Mouse (Mus musculus): ENCODE data around the gene Gm45713. TPM values are rescaled to one million over a fixed set of nuclear protein-coding genes. Genes with fewer than 3 reads are reported as not detected.

The Gm45713 gene
- polyA plus RNA-seq, 1 experiment from 2014 or later, result not detected

MicroRNAs encoded within 50 kb of the gene (microRNA counts, 519-probe panel; counts per million panel counts)
- microRNA mmu-miR-150, result 3,284 counts per million, percentile 72 among the panel's probes with 10 or more counts

Small RNAs within 50 kb of the gene (microRNA-seq; reads per million reads assigned to microRNA genes)
- gene Mir150 (17.0 reads per million, percentile 28 among the genes with 10 or more reads in this experiment), gene Mir5121 (16.6 reads per million, percentile 28 among the genes with 10 or more reads in this experiment), gene Mir7055 (not detected)

Other genes with a start within 250 kb of the Gm45713 start
- gene Med25, start 243.5 kb downstream of the Gm45713 start, polyA plus RNA-seq (2016; fragmentation: Nextera tagmentation; extraction: Ambion mirVana), result 156 and 158 TPM in 2 replicates
- gene Fuz, start 240.2 kb downstream of the Gm45713 start, polyA plus RNA-seq (2016; fragmentation: Nextera tagmentation; extraction: Ambion mirVana), result 17.7 and 19.1 TPM in 2 replicates
- gene Ap2a1, start 206.7 kb downstream of the Gm45713 start, polyA plus RNA-seq (2016; fragmentation: Nextera tagmentation; extraction: Ambion mirVana), result 97.9 and 100 TPM in 2 replicates
- 0.14 TPM in 1 of 2 replicates, not detected in the other for gene Tsks, start 193.0 kb downstream of the Gm45713 start, polyA plus RNA-seq (2016; fragmentation: Nextera tagmentation; extraction: Ambion mirVana)
- gene Cpt1c, start 161.4 kb downstream of the Gm45713 start, polyA plus RNA-seq (2016; fragmentation: Nextera tagmentation; extraction: Ambion mirVana), result 39.7 and 44.1 TPM in 2 replicates
- gene Prmt1, start 149.7 kb downstream of the Gm45713 start, polyA plus RNA-seq (2016; fragmentation: Nextera tagmentation; extraction: Ambion mirVana), result 595 and 646 TPM in 2 replicates
- gene Irf3, start 138.6 kb downstream of the Gm45713 start, polyA plus RNA-seq (2016; fragmentation: Nextera tagmentation; extraction: Ambion mirVana), result 71.0 and 73.4 TPM in 2 replicates
- 41.1 and 42.9 TPM in 2 replicates for gene Bcl2l12, start 137.5 kb downstream of the Gm45713 start, polyA plus RNA-seq (2016; fragmentation: Nextera tagmentation; extraction: Ambion mirVana)
- gene Scaf1, start 119.9 kb downstream of the Gm45713 start, polyA plus RNA-seq (2016; fragmentation: Nextera tagmentation; extraction: Ambion mirVana), result 47.2 and 47.3 TPM in 2 replicates
- 16.8 and 18.4 TPM in 2 replicates for gene Rras, start 118.3 kb downstream of the Gm45713 start, polyA plus RNA-seq (2016; fragmentation: Nextera tagmentation; extraction: Ambion mirVana)
- gene Prr12, start 83.3 kb downstream of the Gm45713 start, polyA plus RNA-seq (2016; fragmentation: Nextera tagmentation; extraction: Ambion mirVana), result 11.8 and 14.0 TPM in 2 replicates
- 56.5 and 63.0 TPM in 2 replicates for gene Nosip, start 73.8 kb downstream of the Gm45713 start, polyA plus RNA-seq (2016; fragmentation: Nextera tagmentation; extraction: Ambion mirVana)
- 15.2 and 17.9 TPM in 2 replicates for gene Prrg2, start 73.6 kb downstream of the Gm45713 start, polyA plus RNA-seq (2016; fragmentation: Nextera tagmentation; extraction: Ambion mirVana)
- gene Rcn3, start 44.0 kb downstream of the Gm45713 start, polyA plus RNA-seq (2016; fragmentation: Nextera tagmentation; extraction: Ambion mirVana), result 125 and 139 TPM in 2 replicates
- 14.1 and 15.7 TPM in 2 replicates for gene Fcgrt, start 32.4 kb downstream of the Gm45713 start, polyA plus RNA-seq (2016; fragmentation: Nextera tagmentation; extraction: Ambion mirVana)
- gene Rps11, start 11.8 kb downstream of the Gm45713 start, polyA plus RNA-seq (2016; fragmentation: Nextera tagmentation; extraction: Ambion mirVana), result 1,089 and 1,117 TPM in 2 replicates
- gene Rpl13a, start 7.5 kb downstream of the Gm45713 start, polyA plus RNA-seq (2016; fragmentation: Nextera tagmentation; extraction: Ambion mirVana), result 974 and 1,017 TPM in 2 replicates
- 1.0 and 1.3 TPM in 2 replicates for gene Flt3l, start 201 bp upstream of the Gm45713 start, polyA plus RNA-seq (2016; fragmentation: Nextera tagmentation; extraction: Ambion mirVana)
- gene Pih1d1, start 18.1 kb upstream of the Gm45713 start, polyA plus RNA-seq (2016; fragmentation: Nextera tagmentation; extraction: Ambion mirVana), result 90.2 and 94.0 TPM in 2 replicates
- 37.8 and 42.4 TPM in 2 replicates for gene Aldh16a1, start 18.4 kb upstream of the Gm45713 start, polyA plus RNA-seq (2016; fragmentation: Nextera tagmentation; extraction: Ambion mirVana)
- gene Slc17a7, start 27.7 kb upstream of the Gm45713 start, polyA plus RNA-seq (2016; fragmentation: Nextera tagmentation; extraction: Ambion mirVana), result 2.0 and 2.6 TPM in 2 replicates
- not detected in 2 replicates for gene Gfy, start 43.3 kb upstream of the Gm45713 start, polyA plus RNA-seq (2016; fragmentation: Nextera tagmentation; extraction: Ambion mirVana)
- not detected in 2 replicates for gene Pth2, start 44.8 kb upstream of the Gm45713 start, polyA plus RNA-seq (2016; fragmentation: Nextera tagmentation; extraction: Ambion mirVana)
- 0.42 and 0.74 TPM in 2 replicates for gene Ccdc155, start 68.7 kb upstream of the Gm45713 start, polyA plus RNA-seq (2016; fragmentation: Nextera tagmentation; extraction: Ambion mirVana)
- 7.5 and 7.6 TPM in 2 replicates for gene Dkkl1, start 75.9 kb upstream of the Gm45713 start, polyA plus RNA-seq (2016; fragmentation: Nextera tagmentation; extraction: Ambion mirVana)
- gene Tead2, start 79.5 kb upstream of the Gm45713 start, polyA plus RNA-seq (2016; fragmentation: Nextera tagmentation; extraction: Ambion mirVana), result 173 and 178 TPM in 2 replicates
- 1.1 and 1.2 TPM in 2 replicates for gene Cd37, start 102.9 kb upstream of the Gm45713 start, polyA plus RNA-seq (2016; fragmentation: Nextera tagmentation; extraction: Ambion mirVana)
- 0.20 TPM in 1 of 2 replicates, not detected in the other for gene Slc6a16, start 104.9 kb upstream of the Gm45713 start, polyA plus RNA-seq (2016; fragmentation: Nextera tagmentation; extraction: Ambion mirVana)
- gene Slc6a21, start 141.3 kb upstream of the Gm45713 start, polyA plus RNA-seq (2016; fragmentation: Nextera tagmentation; extraction: Ambion mirVana), result not detected in 2 replicates
- gene Trpm4, start 197.5 kb upstream of the Gm45713 start, polyA plus RNA-seq (2016; fragmentation: Nextera tagmentation; extraction: Ambion mirVana), result 9.6 and 11.0 TPM in 2 replicates
- gene Hrc, start 199.1 kb upstream of the Gm45713 start, polyA plus RNA-seq (2016; fragmentation: Nextera tagmentation; extraction: Ambion mirVana), result 0.46 and 0.77 TPM in 2 replicates
- 17.1 and 18.1 TPM in 2 replicates for gene Ppfia3, start 230.8 kb upstream of the Gm45713 start, polyA plus RNA-seq (2016; fragmentation: Nextera tagmentation; extraction: Ambion mirVana)
- 3.5 TPM in 2 replicates for gene Lin7b, start 234.4 kb upstream of the Gm45713 start, polyA plus RNA-seq (2016; fragmentation: Nextera tagmentation; extraction: Ambion mirVana)